Mouse (Mus musculus): ENCODE measurements around the gene Ppp1cb. TPM values are rescaled to one million over a fixed set of nuclear protein-coding genes. Genes with fewer than 3 reads are reported as not detected.
A peak's percentile ranks its signal among the peaks of the same experiment; 100 is the strongest.
"Not testable (repeated sequence)": the region's sequence is repeated elsewhere in the genome, so short reads cannot be mapped to it uniquely, and the experiment has no call there.

The Ppp1cb gene
- total and polyA plus RNA-seq, 3 experiments = 121 to 2,029 (median 268) TPM

DNA sequence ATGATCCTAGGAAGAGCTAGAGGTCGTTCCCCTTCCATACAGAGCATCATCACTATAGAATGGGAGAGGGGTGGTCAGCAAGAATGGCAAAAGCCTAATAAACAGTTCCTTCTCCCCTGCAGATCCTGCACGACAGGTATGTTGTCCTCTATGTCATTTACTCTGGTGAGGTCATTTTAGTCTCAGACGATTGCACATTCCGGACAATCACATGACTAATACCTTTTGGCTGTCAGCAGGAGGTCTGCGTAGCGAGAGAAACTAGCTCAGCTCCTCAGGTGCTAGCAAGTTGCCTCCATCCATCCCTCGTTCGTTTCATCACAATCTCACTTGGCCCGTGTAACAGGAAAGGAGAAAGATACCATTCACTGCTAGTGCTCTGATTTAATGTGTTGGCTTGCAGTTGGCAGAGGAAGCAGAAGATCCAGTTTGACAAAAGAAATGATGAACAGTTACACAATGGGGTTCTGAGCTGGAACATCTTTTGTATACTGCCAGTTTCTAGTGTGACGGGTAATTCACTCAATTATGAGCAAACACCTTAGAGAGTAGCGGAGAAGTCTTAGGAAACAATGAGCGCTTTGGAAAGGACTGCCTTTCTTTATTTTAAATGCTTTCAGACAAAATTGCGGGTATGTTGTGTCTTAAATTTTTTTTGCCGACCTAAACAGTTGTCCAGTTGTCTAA is 33.0 kb upstream of the Ppp1cb start:
- Histone ChIP-seq H3K9me3 (replicated peaks; ENCODE audit: insufficient read depth, low read length) (no peaks in the 10 kb centered on the region), H3K27me3 (ENCODE audit: control insufficient read depth in 1 of 2, insufficient read depth in 2 of 2, low read length in 2 of 2) (peaks cover 4 to 7% of the 10 kb centered on the region in 2 experiments; a peak in 3 of 4 replicates), H3K4me1 (ENCODE audit: control insufficient read depth in 1 of 2, insufficient read depth in 2 of 2, low read length in 2 of 2) (no peaks in the 10 kb centered on the region), H3K79me2 (ENCODE audit: control insufficient read depth, insufficient read depth, low read length, poor library complexity) (no peaks in the 10 kb centered on the region), H3K27ac (ENCODE audit: control insufficient read depth, low read depth, low read length) (no peak overlapping the region), H3K36me3 (ENCODE audit: control insufficient read depth in 1 of 2, insufficient read depth in 2 of 2, low read length in 2 of 2) (no peaks in the 10 kb centered on the region), H3K9ac (ENCODE audit: control insufficient read depth, low read depth, low read length, poor library complexity, severe bottlenecking) (no peak overlapping the region), H3K4me3 (ENCODE audit: control insufficient read depth in 1 of 2, insufficient read depth in 1 of 2, low read depth in 2 of 2, low read length in 2 of 2) (no peak overlapping the region)
- TF ChIP-seq ZMIZ1 (IDR thresholded peaks at IDR 0.05; ENCODE audit: low read depth, low read length) = no peak
- TF ChIP-seq POLR2AphosphoS2 (IDR thresholded peaks at IDR 0.05; ENCODE audit: low read length) = no peak
- TF ChIP-seq TCF12 (IDR thresholded peaks at IDR 0.05; ENCODE audit: low read depth, low read length) = no peak
- no peak for TF ChIP-seq MEF2A (IDR thresholded peaks at IDR 0.05; ENCODE audit: extremely low read depth, insufficient replicate concordance, low read depth, low read length, poor library complexity, severe bottlenecking)
- DNase-seq (ENCODE audit: low read depth, low spot score) = no peak

DNA sequence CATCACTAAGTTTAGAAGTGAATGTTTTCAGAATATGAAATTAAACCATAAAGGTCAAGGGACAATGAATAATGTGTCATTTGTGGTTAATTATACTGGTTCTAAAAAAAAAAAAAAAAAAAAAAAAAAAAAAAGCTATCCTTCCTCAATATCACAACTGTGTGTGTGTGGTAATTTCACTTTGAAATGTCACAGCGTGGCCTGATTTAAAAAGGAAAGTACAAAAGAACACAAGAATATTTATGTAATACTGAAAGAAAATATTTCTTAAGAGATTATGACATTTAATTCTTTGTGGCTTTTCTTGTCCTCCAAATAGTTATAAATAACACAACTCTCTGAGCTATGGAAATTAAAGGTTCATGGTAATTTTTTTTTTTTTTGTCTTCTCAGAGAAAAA is 28.2 kb upstream of the Ppp1cb start:
- Histone ChIP-seq H3K9me3 (replicated peaks; ENCODE audit: insufficient read depth, low read length) (no peaks in the 10 kb centered on the region), H3K4me1 (ENCODE audit: control insufficient read depth in 1 of 2, insufficient read depth in 2 of 2, low read length in 2 of 2) (no peaks in the 10 kb centered on the region), H3K36me3 (ENCODE audit: control insufficient read depth in 1 of 2, insufficient read depth in 2 of 2, low read length in 2 of 2) (no peaks in the 10 kb centered on the region), H3K4me3 (ENCODE audit: control insufficient read depth in 1 of 2, insufficient read depth in 1 of 2, low read depth in 2 of 2, low read length in 2 of 2) (no peak overlapping the region), H3K27ac (ENCODE audit: control insufficient read depth, low read depth, low read length) (no peak overlapping the region), H3K27me3 (ENCODE audit: control insufficient read depth in 1 of 2, insufficient read depth in 2 of 2, low read length in 2 of 2) (peaks cover 8 to 11% of the 10 kb centered on the region in 2 experiments), H3K79me2 (ENCODE audit: control insufficient read depth, insufficient read depth, low read length, poor library complexity) (no peaks in the 10 kb centered on the region), H3K9ac (ENCODE audit: control insufficient read depth, low read depth, low read length, poor library complexity, severe bottlenecking) (no peak overlapping the region)
- DNase-seq (ENCODE audit: low read depth, low spot score) = no peak
- TF ChIP-seq RAD21 (IDR thresholded peaks at IDR 0.05; ENCODE audit: low read depth, low read length) (no peak), JUND (IDR thresholded peaks at IDR 0.05; ENCODE audit: low read depth, low read length) (no peak), ZMIZ1 (IDR thresholded peaks at IDR 0.05; ENCODE audit: low read depth, low read length) (no peak), EP300 (IDR thresholded peaks at IDR 0.05; ENCODE audit: low read depth in 1 of 2, low read length in 2 of 2) (no peak), ZNF384 (IDR thresholded peaks at IDR 0.05; ENCODE audit: low read depth, low read length) (0 out of 2 replicates have a peak, but pooled peaks have one; percentile 44), E2F4 (IDR thresholded peaks at IDR 0.05; ENCODE audit: borderline replicate concordance, low read depth, low read length) (no peak)

DNA sequence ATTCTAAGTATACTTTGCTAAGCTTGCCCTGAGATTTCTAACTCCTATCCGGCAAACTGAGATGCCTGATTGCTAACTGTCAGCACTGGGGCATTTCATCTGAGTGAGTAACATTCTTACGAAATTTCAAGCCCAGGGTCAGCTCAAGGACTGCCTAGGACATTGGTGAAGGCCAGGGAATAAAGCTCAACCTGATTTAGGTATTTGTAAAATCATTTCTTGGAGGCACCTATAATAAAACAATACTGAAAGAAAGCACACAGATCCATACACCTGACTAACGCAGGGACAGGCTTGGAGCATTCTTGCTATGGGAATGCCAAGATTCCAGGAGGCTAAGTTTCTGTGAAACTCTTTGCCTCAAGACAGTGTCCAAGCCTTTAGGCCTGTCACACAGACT is 24.3 kb upstream of the Ppp1cb start:
- H3K4me1 ChIP-seq (ENCODE audit: control insufficient read depth in 1 of 2, insufficient read depth in 2 of 2, low read length in 2 of 2); H3K4me3 ChIP-seq (ENCODE audit: control insufficient read depth in 1 of 2, insufficient read depth in 1 of 2, low read depth in 2 of 2, low read length in 2 of 2); H3K27ac ChIP-seq (ENCODE audit: control insufficient read depth, low read depth, low read length); H3K79me2 ChIP-seq (ENCODE audit: control insufficient read depth, insufficient read depth, low read length, poor library complexity); DNase-seq (ENCODE audit: low read depth, low spot score); H3K9me3 ChIP-seq (replicated peaks; ENCODE audit: insufficient read depth, low read length); H3K36me3 ChIP-seq (ENCODE audit: control insufficient read depth in 1 of 2, insufficient read depth in 2 of 2, low read length in 2 of 2); H3K9ac ChIP-seq (ENCODE audit: control insufficient read depth, low read depth, low read length, poor library complexity, severe bottlenecking): not testable (repeated sequence)
- H3K27me3 ChIP-seq (ENCODE audit: control insufficient read depth in 1 of 2, insufficient read depth in 2 of 2, low read length in 2 of 2) = peaks cover 8 to 13% of the 10 kb centered on the region in 2 experiments
